Mouse (Mus musculus) lung, postnatal 0 days (tissue): ENCODE measurements around the gene Acadsb. TPM values are rescaled to one million over a fixed set of nuclear protein-coding genes. Genes with fewer than 3 reads are reported as not detected.
"Not testable (repeated sequence)": the region's sequence is repeated elsewhere in the genome, so short reads cannot be mapped to it uniquely, and the experiment has no call there.

ENCODE experiments used
- ATAC-seq: fragments of 200-750 bp; cut with Nextera tagmentation; 2 replicates; pipeline ENCODE4 v1.8.0; 2017; ENCODE audit warnings: moderate library complexity
- DNase-seq: peaks from one replicate; pipeline ENCODE4 v3.0.0-alpha.2; 2016; ENCODE audit warnings: low spot score
- H3K27ac ChIP-seq: fragments of 300-500 bp; sonication (generic); 2 replicates; pipeline ENCODE4 v1.5.1; 2014; ENCODE audit warnings: antibody characterized with exemption, mild to moderate bottlenecking, low read length, mixed read lengths
- H3K27me3 ChIP-seq: fragments of 300-500 bp; sonication (generic); replicated peaks from 2 replicates; pipeline ENCODE4 v1.6.1; 2014; ENCODE audit warnings: low read length, mixed read lengths; ENCODE audit not compliant: insufficient read depth
- H3K36me3 ChIP-seq: fragments of 300-500 bp; sonication (generic); 2 replicates; pipeline ENCODE4 v1.6.1; 2014; ENCODE audit warnings: low read length, mixed read lengths; ENCODE audit not compliant: insufficient read depth
- H3K4me1 ChIP-seq: fragments of 300-500 bp; sonication (generic); 2 replicates; pipeline ENCODE4 v1.6.1; 2014; ENCODE audit warnings: antibody characterized with exemption, low read depth, low read length, mixed read lengths; ENCODE audit not compliant: insufficient read depth
- H3K4me2 ChIP-seq: fragments of 300-500 bp; sonication (generic); replicated peaks from 2 replicates; pipeline ENCODE4 v1.6.1; 2014; ENCODE audit warnings: low read depth, mild to moderate bottlenecking, low read length, moderate library complexity, mixed read lengths
- H3K4me3 ChIP-seq: fragments of 300-500 bp; sonication (generic); 2 replicates; pipeline ENCODE4 v1.5.1; 2014; ENCODE audit warnings: low read depth, low read length
- H3K9ac ChIP-seq: fragments of 300-500 bp; sonication (generic); replicated peaks from 2 replicates; pipeline ENCODE4 v1.6.1; 2014; ENCODE audit warnings: low read depth, mild to moderate bottlenecking
- H3K9me3 ChIP-seq: fragments of 300-500 bp; sonication (generic); 2 replicates; pipeline ENCODE4 v1.6.1; 2016; ENCODE audit warnings: low read length, mixed read lengths
- CTCF ChIP-seq: IDR thresholded peaks from 2 replicates; pipeline ENCODE4 v1.5.1; 2016; ENCODE audit warnings: antibody characterized with exemption, mild to moderate bottlenecking
- EP300 ChIP-seq: IDR thresholded peaks from 2 replicates; pipeline ENCODE4 v1.6.1; 2016; ENCODE audit warnings: antibody characterized with exemption, mild to moderate bottlenecking, control low read depth
- WGBS: fragments of 180-500 bp; shearing (Covaris S2); extraction: QIAGEN DNeasy Blood & Tissue Kit; methylation state at CpG from one replicate; pipeline ENCODE4 v1.1.7; 2014; 5-methylcytosine and 5-hydroxymethylcytosine counted together
- polyA plus RNA-seq: library from polyadenylated mRNA; unstranded; fragments of >200 nt; fragmentation: Nextera tagmentation; extraction: Ambion mirVana; gene quantifications from 2 replicates; pipeline ENCODE4 v1.2.1, GENCODE M21; 2015

The Acadsb gene
- polyA plus RNA-seq, 1 experiment from 2014 or later: 99.4 TPM

DNA sequence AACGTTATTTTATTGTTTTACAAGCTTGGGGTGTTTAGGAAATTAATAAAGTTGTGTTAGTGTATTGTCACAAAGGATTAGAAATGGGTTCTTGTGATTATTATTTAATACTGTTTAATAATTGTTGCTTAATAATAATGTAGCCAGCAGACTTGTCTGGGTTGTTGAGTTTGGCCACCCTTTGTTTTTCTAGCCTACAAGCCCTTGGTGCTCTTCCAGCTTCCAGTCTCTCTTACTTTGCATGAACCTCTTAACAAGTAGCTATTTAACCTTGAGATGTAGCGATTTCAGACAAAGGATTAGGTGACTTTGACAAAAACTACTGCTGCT lies 1.5 kb downstream of the Acadsb start:
- H3K27me3 ChIP-seq: no peaks in the 10 kb centered on the region
- peak; percentile 42 for DNase-seq
- WGBS: 21% methylated on average over 2 of the region's 2 CpGs
- H3K9ac ChIP-seq: 0 out of 2 replicates have a peak overlapping the region, but pooled peaks have one; percentile 97
- no peaks in the 10 kb centered on the region for H3K36me3 ChIP-seq
- peak overlapping the region; percentile 75 for H3K4me2 ChIP-seq
- peak overlapping the region; percentile 93 for H3K4me3 ChIP-seq
- ATAC-seq: no peak
- H3K27ac ChIP-seq: peak overlapping the region; percentile 95; the same call in 1 of the 2 replicates
- H3K9me3 ChIP-seq: no peaks in the 10 kb centered on the region
- H3K4me1 ChIP-seq: peaks cover 14% of the 10 kb centered on the region; the same call in 1 of the 2 replicates
- TF ChIP-seq EP300: no peak
- no peak for TF ChIP-seq CTCF

DNA sequence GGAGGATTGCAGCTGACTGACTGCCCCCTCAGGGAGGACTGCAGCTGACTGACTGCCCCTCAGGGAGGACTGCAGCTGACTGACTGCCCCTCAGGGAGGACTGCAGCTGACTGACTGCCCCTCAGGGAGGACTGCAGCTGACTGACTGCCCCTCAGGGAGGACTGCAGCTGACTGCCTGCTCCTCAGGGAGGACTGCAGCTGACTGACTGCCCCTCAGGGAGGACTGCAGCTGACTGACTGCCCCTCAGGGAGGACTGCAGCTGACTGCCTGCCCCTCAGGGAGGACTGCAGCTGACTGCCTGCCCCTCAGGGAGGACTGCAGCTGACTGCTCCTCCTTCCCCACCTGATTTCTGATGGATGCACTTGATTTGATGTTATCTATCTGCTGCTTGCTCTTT lies 6.3 kb downstream of the Acadsb start:
- H3K4me3 ChIP-seq, ATAC-seq, H3K27me3 ChIP-seq, H3K4me1 ChIP-seq, DNase-seq, H3K27ac ChIP-seq, H3K4me2 ChIP-seq, H3K36me3 ChIP-seq, H3K9me3 ChIP-seq, H3K9ac ChIP-seq: not testable (repeated sequence)

DNA sequence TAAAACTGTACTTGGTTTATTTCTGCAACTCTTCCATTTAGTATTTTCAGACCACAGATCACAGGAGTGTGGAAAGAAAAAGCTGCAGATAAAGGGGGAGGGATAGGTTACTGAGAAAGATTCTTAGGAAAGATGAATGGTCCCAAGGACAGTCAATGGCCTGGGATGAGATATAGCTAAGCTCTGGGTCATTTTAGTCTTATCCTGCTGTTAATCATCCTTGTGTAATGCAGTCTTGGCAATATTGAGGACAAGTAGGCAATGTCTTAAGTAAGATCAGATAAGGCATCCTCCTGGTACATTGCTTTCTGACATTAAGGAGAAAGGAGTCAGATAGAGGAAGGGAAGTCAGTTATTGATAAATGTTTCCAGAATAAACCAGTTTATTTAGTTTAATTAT lies 7.2 kb downstream of the Acadsb start:
- peaks cover 8% of the 10 kb centered on the region; the same call in 1 of the 2 replicates for H3K4me1 ChIP-seq
- H3K4me2 ChIP-seq: no peak overlapping the region
- H3K27ac ChIP-seq: no peak overlapping the region
- no peak overlapping the region for H3K9ac ChIP-seq
- ATAC-seq (no peak), DNase-seq (no peak)
- TF ChIP-seq CTCF: no peak
- no peak for TF ChIP-seq EP300
- H3K27me3 ChIP-seq: no peaks in the 10 kb centered on the region
- no peaks in the 10 kb centered on the region for H3K36me3 ChIP-seq
- H3K9me3 ChIP-seq: no peaks in the 10 kb centered on the region
- H3K4me3 ChIP-seq: no peak overlapping the region

DNA sequence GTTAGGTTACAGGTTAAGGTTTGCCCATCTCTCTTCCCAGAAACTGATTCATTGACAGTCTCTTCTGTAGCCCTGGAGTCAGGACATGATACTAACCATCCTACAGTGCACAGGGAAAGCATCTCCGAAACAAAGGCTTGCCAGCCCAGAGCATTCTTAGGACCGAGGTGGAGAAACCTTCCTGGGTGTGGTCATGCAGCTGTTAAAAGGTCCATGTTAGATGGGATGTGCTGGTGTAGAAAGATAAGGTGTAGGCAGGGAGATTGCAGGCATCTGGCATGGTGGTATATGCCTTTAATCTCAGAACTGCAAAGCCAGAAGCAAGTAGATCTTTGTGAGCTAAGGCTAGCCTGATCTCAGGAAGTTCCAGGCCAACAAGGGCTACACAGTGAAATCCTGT lies 14.5 kb downstream of the Acadsb start:
- TF ChIP-seq CTCF (no peak), EP300 (no peak)
- no peak for DNase-seq
- no peak overlapping the region for H3K9ac ChIP-seq
- no peak overlapping the region for H3K27ac ChIP-seq
- no peak for ATAC-seq
- no peak overlapping the region for H3K4me2 ChIP-seq
- no peak overlapping the region for H3K4me3 ChIP-seq
- 74% methylated on average over 2 of the region's 2 CpGs for WGBS
- no peaks in the 10 kb centered on the region for H3K9me3 ChIP-seq
- no peaks in the 10 kb centered on the region for H3K27me3 ChIP-seq
- H3K4me1 ChIP-seq: no peaks in the 10 kb centered on the region
- peaks cover 4% of the 10 kb centered on the region; the same call in 1 of the 2 replicates for H3K36me3 ChIP-seq

DNA sequence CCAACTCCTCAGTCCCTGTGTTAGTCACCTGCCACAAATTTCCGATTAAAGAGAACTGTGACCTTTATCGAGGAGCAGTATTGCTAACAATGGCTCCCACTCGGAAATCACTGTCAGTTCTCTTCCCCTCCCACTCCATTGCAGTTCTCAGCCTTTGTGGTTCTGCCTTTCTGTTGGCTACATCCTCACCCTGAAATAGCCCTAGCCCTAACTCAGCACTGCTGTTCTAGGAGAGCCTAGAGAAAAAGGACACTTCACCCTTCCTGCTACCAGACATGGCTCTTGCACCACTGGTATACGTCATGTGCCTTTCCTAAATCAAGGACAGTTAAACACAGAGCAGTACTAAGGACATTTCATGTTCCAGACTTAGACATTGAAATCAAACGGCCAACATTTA lies 16.9 kb downstream of the Acadsb start:
- no peaks in the 10 kb centered on the region for H3K27me3 ChIP-seq
- H3K9me3 ChIP-seq: no peaks in the 10 kb centered on the region
- H3K36me3 ChIP-seq: peaks cover 18% of the 10 kb centered on the region; the same call in 1 of the 2 replicates
- H3K9ac ChIP-seq: no peak overlapping the region
- no peak for ATAC-seq
- H3K27ac ChIP-seq: no peak overlapping the region
- WGBS: 91% methylated on average over 5 of the region's 5 CpGs
- no peak overlapping the region for H3K4me2 ChIP-seq
- H3K4me3 ChIP-seq: no peak overlapping the region
- no peaks in the 10 kb centered on the region for H3K4me1 ChIP-seq
- no peak for TF ChIP-seq CTCF
- DNase-seq: no peak

DNA sequence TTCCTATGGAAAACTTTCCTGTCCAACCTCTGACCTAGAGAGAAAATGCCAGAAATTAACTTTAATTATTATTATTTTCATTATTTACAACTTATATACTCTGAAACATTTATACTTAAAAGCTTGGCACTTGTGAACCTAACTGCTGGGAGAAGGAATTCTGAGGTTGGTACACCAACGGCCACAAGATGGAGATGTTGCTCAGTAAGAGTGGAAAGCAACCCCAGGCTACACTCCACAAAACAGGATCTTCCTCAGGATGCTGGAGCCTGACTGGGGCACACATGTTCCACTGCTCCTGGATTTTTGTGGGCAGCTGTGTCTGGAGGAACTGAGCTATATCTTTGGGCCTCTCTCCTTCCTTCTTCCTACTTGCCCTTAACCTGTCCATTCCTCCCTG lies 21.8 kb downstream of the Acadsb start:
- Histone ChIP-seq H3K27me3 (no peaks in the 10 kb centered on the region), H3K4me2 (no peak overlapping the region), H3K4me3 (no peak overlapping the region), H3K9ac (no peak overlapping the region), H3K4me1 (no peaks in the 10 kb centered on the region), H3K36me3 (peaks cover 18% of the 10 kb centered on the region; the same call in 1 of the 2 replicates), H3K27ac (no peak overlapping the region), H3K9me3 (no peaks in the 10 kb centered on the region)
- WGBS: 13% methylated on average over 1 of the region's 1 CpGs
- DNase-seq (peak; percentile 49), ATAC-seq (no peak)
- no peak for TF ChIP-seq EP300
- peak; percentile 57 for TF ChIP-seq CTCF

DNA sequence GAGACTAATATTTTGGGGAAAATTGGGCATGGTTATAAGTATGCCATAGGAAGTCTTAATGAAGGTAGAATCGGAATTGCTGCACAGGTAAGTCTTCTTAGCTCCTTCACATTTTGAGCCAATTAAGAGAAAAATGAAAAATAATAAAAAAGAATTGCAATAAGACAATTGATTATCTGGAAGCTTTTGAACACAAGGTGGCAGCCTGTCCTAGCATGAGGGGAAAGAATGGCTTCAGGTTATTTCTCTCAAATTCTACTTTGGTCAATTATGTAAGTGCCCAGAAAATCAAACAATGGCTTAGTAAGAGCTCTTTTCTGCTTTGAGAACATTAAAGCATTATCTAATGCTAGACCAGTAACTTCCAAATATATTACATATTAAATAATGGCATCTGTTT lies 23.9 kb downstream of the Acadsb start:
- no peak overlapping the region for H3K4me3 ChIP-seq
- H3K27me3 ChIP-seq: no peaks in the 10 kb centered on the region
- H3K27ac ChIP-seq: no peak overlapping the region
- H3K4me1 ChIP-seq: no peaks in the 10 kb centered on the region
- TF ChIP-seq CTCF (no peak), EP300 (no peak)
- ATAC-seq (no peak), DNase-seq (no peak)
- H3K9me3 ChIP-seq: no peaks in the 10 kb centered on the region
- H3K9ac ChIP-seq: no peak overlapping the region
- peaks cover 13% of the 10 kb centered on the region; the same call in 1 of the 2 replicates for H3K36me3 ChIP-seq
- no peak overlapping the region for H3K4me2 ChIP-seq
- WGBS: 82% methylated on average over 1 of the region's 1 CpGs
